Mouse (Mus musculus) erythroblast, embryonic 14.5 days (primary cell): Measurements from ENCODE around the gene 1190005I06Rik.

Experiments
- GATA1 ChIP-seq: IDR thresholded peaks from 2 replicates; pipeline ENCODE4 v1.6.1; 2012; ENCODE audit warnings: low read length, inconsistent platforms, mixed read lengths
- TAL1 ChIP-seq: IDR thresholded peaks from 3 replicates; pipeline ENCODE4 v1.6.1; 2012; ENCODE audit warnings: low read length, inconsistent platforms, mixed read lengths

DNA sequence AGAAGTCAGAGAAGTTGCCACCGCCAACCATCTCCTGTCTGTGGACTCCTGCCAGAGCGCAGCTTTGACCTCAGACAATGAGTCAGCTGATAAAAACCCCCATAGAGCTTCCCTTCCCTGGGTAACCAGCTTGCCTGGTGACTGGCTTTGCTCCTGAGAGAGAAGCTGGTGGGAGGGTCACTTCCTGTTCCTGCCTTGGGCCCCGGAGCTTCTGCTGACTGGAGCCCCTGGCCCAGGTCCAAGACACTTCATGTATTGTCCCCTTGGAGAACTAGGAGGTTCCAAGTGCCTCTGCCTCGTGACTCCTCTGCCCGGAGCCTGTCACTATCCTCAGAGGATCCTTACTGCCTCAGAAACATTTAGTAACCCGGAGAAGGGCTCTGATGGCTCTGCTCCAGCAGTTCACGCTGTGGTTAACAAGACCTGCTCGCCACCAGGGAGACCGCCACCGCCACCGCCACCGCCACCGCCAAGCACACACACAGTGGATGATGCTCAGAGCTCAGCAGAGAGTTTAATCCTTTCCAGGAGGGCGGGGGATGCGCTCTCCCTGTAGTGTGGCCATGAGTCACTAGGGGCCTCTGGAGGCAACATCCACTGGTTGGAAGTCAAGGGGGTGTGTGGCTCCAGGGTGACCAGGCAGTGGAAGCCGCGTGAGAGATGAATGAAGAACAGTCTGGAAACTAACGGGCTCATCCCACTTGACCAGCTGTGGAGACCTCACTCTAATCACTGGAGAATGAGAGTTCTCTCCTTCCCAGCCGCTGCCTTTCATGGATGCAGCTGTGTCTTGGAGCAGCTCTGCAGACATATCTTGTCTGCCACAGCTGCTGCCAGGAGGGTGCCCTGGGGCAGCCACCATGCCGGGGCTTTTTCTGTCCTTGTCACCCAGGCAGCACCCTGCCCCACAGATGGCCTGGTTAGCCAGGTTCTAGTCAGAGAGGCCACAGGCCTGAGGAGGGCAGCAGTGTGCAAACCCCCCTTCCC, 83.3 kb downstream of the 1190005I06Rik start:
- TF ChIP-seq GATA1 = no peak
- TF ChIP-seq TAL1 = no peak
